Mouse (Mus musculus): ENCODE results near the gene Hap1.
"Not testable (repeated sequence)": the region's sequence is repeated elsewhere in the genome, so short reads cannot be mapped to it uniquely, and the experiment has no call there.

The Hap1 gene

DNA sequence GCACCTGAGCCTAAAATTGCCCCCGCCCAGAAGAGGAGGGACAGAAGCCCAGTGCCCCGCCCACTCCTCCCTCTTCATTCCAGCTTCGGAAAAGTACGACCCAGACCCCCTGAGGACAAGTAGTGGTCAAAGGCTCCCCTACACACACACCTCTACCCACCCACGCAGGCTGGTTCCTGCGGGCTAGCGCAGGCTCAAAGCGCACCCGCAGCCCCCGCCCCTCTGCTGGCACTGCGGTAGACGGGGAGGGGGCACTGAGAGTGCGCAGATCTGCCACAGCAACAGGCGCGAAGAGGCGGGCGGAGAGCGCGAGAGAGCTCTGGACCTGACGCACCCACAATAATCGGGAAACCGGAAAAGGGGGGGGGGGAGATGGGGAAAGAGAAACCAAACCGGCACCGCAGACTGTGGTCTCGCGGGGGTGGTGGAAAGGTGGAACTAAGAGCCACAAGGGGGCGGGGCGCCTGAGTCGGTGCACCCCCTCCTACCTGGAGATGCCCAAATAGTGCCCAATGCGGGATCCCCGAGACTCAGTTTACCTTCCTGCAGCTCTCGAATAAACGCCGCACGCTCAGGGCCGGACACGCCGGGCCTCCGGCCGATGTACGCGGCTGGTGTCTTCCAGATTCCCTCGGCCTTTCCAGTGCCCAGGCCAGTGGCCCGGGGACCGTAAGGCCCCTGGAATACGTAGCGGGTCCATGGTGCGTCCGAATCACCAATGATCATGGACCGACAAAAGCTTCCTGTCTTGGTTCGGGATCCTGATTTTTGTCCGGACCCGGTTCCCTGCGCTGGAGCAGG is 577 bp downstream of the Hap1 start:
- no peak for DNase-seq (ENCODE audit: low spot score in 2 of 2)

DNA sequence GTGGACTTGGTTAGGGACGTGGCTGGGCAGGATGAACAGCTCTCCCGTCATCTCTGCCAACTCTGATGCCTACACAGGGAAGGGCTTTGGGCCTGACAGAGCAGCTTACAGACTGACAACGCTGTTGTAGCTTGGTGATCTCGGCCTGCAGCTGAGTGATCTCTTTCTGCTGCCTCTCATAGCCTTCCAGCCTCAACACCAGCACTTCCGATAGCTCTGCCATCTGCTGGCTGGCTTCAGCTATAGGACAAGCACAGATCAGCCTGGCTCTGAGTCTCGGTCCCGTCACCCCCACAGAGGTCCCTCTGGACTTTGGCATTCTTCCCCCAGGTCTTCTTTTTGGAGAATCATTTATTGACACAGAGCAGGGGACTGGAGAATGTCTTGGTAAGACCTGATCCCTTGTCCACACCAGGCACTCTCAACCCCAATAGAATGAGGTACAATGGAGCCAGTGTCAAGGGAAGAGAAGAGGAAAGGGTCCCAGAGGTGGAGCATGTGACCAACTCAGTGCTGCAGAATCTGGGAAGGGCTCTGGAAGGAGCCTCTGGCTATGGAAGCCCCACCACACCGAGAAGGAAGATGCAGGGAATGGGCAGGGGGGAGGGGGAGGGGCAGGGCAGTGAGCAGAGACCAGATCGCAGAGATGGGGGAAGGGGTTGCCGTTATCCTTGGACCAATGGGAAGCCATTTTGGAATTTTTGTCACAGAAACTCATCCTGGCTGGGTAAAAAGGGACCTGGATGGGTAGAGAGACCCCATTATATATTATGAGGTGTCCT is 3.7 kb downstream of the Hap1 start:
- no peak for DNase-seq (ENCODE audit: low spot score in 2 of 2)

DNA sequence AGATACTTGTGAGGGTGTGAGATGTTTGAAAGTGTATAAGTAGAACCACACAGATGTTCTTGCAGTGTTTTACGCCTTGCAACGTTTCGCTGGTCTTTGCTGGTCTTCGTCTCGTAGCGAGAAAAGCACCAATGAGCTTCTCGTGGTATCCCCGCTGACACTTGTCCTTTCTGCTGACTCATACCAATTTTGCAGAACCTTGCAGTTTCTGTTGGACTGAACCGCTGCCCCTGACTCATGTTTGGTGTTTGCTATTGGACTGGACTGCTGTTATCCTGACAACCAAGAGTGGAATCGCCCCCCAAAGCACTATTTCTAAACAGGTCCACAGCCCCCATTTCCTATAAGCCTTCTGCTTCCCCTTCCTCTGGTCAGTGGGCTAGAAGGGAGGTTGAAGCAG is 11.7 kb downstream of the Hap1 start:
- no peak for DNase-seq (ENCODE audit: low spot score in 2 of 2)

DNA sequence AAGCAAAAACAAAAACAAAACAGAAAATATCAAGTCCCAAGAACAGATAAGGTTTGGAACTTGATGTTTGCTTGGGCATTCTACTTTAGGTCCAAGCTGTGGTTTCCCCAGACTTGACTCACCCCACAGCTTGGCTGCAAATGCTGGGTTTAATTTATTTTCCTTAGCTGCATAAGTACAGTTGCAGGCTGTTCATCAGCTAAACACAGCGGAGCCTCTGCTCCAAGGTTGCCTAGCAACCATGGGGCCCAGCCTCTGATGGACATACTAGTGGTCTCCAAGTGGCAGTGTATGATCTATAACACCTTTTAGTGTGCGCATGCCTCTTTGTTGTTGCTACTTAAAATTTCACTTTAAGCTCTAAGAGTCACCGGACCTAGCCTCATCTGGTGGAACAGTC is 20.2 kb downstream of the Hap1 start:
- no peak for DNase-seq (ENCODE audit: low spot score in 2 of 2)

DNA sequence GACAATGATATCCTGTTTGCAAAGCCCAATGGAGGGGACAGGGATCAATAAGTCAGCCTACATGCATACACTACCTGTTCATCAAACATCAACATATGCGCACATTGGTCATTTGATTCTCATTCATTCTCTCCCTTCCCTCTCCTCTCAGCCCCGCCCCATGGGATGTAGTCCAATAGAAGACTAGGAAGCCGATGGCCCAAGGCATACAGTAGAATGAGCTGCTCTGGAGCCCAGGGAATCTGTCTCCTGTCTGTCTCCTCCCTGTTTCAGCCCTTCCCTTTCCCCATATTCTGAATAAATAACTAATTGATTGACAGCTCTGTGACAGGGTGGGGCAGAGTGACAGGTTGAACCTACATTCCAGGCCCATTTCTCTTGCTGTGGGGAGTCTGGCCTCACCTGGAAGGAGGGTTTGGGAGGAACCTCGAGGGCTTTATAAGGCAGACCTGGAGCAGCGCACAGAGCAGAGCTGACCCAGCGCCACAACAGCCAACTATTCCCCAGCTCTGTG is 21.9 kb downstream of the Hap1 start, which contains the start of gene Gast:
Gast (plus strand) TSS at position 464 of the 514 bp plus-strand sequence.
- DNase-seq (ENCODE audit: low spot score in 2 of 2): no peak

DNA sequence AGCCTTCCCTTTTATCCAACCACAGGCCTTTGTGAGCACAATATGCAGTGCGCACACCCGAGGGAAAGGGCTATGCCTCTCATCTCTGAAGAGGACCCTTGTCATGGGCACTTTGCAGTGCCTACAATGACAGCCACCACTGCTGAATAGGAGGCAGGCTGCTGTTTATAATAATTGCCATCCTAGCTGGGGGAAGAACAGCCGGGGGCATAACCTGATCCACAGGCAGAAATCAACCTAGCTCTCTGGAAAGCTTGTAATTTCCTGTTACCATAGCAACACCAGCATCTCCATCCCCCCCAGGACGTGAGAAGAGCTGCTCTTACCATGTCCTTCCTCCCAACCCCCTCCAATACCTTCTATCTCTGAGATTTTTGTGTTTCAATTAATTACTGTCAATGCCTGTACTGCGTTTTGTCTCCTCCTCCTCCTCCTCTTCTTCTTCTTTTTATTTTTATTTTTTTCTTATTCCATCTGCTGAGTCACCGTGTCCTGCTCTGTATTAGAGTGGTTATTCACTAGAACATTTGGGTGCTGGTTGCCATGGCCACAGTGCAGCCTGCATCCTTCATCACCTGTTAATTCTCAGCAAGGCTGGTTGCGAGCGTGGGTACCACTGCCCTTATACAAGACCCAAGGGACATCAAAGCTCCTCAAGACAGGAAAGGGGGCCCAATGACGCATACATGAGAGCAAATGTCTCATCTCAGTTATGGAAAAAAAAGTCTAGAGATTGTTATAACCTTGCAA is 23.0 kb downstream of the Hap1 start:
- no peak for DNase-seq (ENCODE audit: low spot score in 2 of 2)

DNA sequence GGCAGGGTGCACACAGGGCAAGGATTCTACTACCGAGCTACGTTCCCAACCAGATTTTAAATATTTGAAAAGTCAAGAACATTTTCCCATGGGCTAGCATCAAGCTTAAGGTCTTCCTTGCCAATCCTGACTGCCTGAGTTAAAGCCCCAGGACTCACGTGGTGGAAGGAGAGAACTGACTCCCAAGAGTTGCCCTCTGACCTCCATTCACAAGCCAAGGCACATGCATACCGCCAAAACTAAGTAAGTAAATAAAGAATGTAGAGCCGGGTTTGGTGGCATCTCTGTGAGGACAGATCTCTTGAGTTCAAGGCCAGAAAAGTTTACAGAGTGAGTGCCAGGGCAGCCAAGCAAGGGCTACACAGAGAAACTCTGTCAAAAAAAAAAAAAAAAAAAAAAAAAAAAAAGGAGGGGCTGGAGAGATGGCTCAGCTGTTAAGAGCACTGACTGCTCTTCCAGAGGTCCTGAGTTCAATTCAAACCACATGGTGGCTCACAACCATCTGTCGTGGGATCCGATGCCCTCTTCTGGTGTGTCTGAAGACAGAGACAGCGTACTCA is 25.0 kb downstream of the Hap1 start:
- not testable (repeated sequence) for DNase-seq (ENCODE audit: low spot score in 2 of 2)

DNA sequence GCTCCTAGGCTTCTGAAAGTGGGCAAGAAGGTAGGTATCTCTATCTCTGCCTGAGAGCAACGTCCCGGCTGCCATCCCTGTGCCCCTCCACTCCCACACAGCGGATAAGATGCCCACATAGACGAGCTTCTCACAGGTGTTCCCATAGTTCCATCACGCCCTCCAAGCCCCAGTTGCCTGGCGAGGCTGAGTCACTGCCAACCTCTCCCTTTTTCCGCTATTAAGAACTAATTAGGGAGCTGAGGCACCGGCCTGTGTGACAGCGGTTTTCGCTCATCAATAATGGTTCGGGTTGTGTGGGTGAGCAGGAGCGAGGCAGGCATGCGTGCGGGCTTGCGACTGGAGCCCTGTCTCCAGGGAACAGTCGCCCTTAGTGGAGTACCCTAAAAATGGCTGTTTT is 25.7 kb downstream of the Hap1 start:
- no peak for DNase-seq (ENCODE audit: low spot score in 2 of 2)

DNA sequence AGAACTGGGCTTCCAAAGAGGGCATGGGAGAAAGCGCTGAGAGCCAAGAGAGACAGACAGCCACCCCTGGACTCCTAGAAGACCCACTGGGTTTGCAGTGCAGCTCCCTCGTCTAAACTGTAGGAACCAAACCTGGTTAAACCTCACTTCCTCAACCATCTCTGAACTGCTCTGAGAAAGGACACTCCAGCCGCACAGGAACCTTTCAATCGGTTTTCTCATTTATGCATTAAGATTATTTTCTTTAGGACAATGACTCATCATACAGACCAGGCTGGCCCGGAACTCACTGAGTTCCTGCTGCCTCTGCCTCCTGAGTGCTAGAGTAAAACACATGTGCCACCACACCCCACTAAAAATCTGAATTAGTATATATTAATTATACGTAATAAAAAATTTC is 28.2 kb downstream of the Hap1 start:
- DNase-seq (ENCODE audit: low spot score in 2 of 2): no peak

DNA sequence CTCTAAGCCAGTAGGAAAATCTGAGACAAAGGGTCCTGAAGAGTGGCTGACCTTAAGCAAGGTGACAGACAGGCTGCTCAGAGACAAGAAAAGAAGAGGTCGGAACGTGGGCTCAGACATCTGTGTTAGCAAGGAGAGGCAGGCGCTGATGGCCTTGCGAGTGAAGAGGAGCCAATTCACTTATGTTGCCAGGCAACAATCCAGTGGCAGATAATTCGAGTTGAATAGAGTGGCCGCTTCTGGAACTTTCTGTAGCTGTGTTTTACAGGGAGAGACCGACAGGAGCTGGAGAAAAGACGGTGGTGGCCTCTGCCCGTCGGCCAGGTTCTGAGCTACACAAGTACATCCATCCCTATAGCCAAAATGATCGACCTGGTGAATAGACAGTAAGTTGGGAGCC is 28.6 kb downstream of the Hap1 start:
- no peak for DNase-seq (ENCODE audit: low spot score in 2 of 2)

DNA sequence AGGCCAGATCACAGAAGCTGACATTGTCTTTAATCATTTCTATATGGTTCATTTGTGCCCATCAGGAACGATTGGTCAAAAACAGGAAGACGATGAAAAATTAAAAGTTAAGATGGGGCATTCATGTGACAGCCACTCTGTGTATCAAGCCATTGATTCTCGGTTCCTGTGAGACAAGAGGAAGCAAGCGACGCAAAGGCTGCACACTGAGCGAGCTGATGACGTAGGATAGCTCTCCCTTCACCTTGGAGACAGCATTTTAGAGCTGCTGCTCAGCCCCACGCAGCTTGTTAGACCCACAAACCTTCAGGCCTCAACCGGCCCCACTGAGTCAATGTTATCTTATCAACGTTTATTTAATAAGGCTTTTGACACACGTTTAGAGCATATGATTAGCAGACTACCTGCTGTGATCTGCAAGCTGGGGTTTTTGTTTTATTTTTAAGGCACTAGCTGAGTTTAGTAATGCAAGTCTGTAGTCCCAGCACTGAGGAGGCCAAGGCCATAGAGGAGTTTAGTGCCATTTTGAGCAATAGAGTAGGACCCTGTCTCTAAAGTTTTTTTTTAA is 30.8 kb downstream of the Hap1 start:
- no peak for DNase-seq (ENCODE audit: low spot score in 2 of 2)

DNA sequence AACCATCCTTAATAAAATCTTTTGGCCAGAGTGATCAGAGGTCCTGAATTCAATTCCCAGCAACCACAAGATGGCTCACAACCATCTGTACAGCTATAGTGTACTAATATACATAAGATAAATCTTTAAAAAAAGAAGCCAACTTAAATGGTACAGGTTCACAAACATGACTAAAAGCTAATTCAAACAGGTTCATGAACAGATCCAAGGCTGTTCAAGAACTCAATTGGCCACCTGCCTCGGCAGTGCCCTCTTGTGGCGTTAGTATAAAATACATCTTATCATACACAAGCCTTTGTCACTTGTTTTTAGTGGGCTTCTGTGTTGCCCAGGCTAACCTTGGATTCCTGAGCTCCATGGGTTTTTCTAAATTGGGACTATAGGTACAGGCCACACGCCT is 32.4 kb downstream of the Hap1 start:
- peak; percentile 66 to 86 for DNase-seq (ENCODE audit: low spot score in 2 of 2)

DNA sequence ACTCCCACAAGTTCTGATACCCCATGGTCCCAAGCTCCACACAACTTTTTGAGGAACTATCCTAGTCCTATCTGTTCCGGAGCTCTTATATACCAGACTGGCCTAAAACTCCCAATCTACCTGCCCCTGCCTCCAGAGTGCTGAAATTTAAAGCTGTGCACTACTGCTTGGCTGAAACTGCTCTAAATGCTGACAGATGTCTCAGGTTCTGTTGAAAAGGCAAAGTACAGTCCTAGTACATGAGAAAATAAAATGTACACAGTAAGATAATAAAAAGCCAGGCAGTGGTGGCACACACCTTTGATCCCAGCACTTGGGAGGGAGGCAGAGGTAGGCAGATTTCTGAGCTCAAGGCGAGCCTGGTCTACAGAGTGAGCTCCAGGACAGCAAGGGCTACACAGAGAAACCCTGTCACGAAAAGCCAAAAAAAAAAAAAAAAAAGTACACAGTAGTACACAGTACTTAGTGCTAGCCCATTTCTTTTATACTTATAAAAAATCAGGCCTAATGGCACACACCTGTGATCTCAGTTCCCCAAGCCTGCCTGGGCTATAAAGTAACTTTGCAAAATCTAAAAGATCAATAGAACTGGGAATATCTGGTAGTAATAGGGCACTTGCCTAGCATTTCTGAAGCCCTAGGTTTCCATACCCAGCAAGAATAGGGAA is 33.2 kb downstream of the Hap1 start:
- DNase-seq (ENCODE audit: low spot score in 2 of 2): no peak

DNA sequence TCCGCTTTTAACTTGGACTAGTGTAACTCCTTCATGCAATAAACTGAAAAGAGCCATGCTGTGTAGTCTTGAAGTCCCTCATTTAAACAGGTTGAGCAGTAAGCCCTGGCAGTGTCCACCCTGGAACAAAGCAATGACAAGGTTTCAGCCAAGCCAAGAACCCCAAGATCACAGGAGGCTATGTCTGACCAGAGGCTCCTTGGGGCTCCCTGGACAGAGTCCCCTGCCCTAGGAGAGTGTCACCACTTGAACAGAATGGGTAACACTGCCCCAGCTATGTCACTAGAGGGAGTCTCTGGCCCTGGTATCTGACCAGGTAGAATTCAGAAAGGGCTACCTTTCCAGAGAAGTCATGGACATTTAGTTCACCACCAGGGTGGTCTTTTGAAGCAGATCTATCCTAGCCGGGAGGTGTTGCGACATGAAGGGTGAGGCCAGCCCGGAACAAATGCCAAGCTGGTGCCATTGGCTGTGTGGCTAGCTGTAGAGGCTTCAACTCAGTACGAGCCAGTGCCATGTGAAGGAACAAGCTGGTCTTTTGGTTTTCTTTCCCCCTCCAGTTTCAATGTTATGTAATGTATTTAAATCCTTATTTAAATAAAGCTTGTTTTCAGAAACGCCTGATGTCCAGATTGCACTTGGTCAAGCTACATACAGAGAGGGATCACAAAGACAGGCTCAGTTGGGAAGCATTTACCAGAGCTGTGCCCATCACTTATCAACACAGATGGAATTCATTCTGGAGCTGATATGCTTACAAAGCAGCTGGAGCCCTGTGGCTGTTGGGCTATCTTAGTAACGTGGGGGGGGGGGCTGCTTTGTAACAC is 34.2 kb downstream of the Hap1 start:
- not testable (repeated sequence) for DNase-seq (ENCODE audit: low spot score in 2 of 2)

DNA sequence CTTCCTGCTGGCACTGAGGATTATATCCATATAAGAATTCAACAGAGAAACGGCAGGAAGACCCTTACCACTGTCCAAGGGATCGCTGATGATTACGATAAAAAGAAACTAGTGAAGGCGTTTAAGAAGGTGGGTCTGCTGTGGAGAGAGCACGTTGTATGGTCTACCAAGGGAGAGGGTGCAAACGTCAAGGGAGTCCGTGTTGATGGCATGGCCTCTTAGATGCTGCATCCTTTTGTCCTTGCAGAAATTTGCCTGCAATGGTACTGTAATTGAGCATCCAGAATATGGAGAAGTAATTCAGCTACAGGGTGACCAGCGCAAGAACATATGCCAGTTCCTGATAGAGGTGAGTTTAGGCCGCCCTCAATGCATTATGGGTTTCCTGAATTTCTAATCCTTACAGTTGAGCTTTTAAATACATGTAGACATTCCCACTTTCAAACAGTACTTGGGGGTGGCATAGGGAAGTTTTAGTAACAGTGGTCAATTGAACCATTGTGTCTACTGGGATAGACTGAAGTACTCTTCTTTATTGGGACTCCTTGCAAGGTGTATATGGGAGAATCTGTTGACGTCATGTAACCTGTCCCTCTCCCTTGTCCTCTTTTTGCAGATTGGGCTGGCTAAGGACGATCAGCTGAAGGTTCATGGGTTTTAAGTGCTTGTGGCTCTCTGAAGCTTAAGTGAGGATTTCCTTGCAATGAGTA is 35.1 kb downstream of the Hap1 start:
- not testable (repeated sequence) for DNase-seq (ENCODE audit: low spot score in 2 of 2)

DNA sequence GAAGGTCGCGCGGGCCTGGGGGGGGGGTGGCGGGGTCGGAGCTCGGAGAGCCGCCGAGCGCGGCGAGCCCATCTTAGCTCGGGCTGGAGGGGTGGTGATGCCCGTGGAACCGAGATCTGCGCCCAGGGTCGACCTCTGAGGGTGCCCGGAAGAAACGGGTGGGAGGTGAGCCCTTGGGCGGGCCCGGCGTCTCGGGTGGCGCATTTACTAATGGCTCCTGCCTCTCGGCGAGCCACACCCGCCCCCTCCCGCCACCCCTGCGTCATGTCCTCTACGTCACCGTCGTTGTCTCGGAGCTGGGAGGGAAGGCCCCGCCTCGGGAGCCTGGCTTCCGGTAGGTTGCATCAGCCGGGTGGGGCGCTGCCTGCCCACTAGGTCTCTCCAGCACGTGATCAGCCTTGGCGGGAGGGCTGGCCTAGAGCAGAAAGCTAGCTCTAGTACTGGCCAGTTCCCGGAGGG is 35.7 kb downstream of the Hap1 start:
- peak; percentile 95 to 97 for DNase-seq (ENCODE audit: low spot score in 2 of 2)

DNA sequence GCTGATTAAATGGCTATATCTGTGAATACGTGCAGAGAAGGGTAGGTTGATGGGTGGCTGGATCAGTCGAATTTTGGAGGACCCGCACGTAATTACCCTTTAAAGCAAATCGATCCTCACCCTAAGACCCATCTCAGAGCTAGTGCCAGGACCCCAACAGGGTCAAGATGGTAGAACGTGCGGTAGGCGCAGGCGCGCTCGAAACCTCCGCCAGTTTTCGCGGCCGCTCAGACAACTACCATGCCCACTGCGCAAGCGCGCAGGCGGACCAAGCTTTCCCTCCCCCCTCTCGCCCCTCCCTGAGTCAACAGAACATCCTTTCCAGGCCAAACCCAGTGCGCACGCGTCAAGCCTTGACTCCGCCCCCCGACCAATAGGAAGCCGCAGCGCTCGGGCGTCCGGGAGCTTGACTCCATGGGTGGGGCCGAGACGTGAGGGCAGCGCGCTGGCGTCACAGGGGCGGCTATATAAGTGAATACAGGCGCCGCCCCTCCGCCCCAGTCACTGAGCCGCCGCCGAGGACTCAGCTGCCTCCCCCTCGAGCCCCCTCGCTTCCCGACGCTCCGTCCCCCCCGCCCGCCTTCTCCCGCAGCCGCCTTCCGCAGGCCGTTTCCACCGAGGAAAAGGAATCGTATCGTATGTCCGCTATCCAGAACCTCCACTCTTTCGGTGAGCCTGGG is 36.3 kb downstream of the Hap1 start, which contains the start of gene Eif1:
Eif1 (plus strand) TSS at position 394 of the 680 bp plus-strand sequence.
- DNase-seq (ENCODE audit: low spot score in 2 of 2): peak; percentile 100
